Mouse (Mus musculus): ENCODE data around the gene Ovgp1. TPM values are rescaled to one million over a fixed set of nuclear protein-coding genes. Genes with fewer than 3 reads are reported as not detected.

The Ovgp1 gene
- polyA plus RNA-seq, 1 experiment = 5.7 TPM

DNA sequence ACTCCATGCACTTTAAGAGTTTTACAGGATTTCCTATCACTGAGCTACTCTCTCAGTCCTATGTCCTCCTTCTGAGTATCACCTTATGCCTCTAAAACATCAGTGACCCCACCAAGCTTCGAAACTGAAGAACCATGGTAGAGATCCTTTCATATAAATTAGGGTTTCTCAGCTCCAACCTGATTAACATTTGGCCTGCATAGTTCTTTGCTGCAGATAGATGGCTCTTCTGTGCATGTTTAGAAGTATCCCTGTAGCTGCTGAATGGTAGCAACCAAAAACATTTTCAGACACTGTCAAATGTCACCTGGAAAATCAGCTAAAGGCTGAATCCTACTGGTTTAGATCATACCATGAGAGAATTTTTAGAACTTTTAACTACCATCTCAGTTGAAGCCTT lies 16.3 kb upstream of the Ovgp1 start:
- Histone ChIP-seq H3K36me3 (ENCODE audit: control insufficient read depth, insufficient read depth, low read length, poor library complexity, severe bottlenecking) (peaks cover 48% of the 10 kb centered on the region), H3K4me1 (ENCODE audit: control insufficient read depth, insufficient read depth, low read length) (no peaks in the 10 kb centered on the region), H3K4me3 (ENCODE audit: low read depth, low read length) (no peak overlapping the region), H3K27me3 (ENCODE audit: control insufficient read depth, insufficient read depth, low read length, poor library complexity, severe bottlenecking) (no peaks in the 10 kb centered on the region), H3K9me3 (replicated peaks; ENCODE audit: control insufficient read depth, insufficient read depth, low read length, poor library complexity, severe bottlenecking) (no peaks in the 10 kb centered on the region), H3K9ac (ENCODE audit: low read depth, poor library complexity, severe bottlenecking) (peak overlapping the region; percentile 88; the same call in 1 of the 2 replicates), H3K27ac (ENCODE audit: insufficient read depth, low read length) (no peak overlapping the region)
- TF ChIP-seq POLR2A (IDR thresholded peaks at IDR 0.05; ENCODE audit: insufficient read depth, low read length) (no peak), EP300 (IDR thresholded peaks at IDR 0.05; ENCODE audit: insufficient read depth, low read depth, low read length) (no peak), CTCF (IDR thresholded peaks at IDR 0.05; ENCODE audit: low read depth, low read length) (no peak)

DNA sequence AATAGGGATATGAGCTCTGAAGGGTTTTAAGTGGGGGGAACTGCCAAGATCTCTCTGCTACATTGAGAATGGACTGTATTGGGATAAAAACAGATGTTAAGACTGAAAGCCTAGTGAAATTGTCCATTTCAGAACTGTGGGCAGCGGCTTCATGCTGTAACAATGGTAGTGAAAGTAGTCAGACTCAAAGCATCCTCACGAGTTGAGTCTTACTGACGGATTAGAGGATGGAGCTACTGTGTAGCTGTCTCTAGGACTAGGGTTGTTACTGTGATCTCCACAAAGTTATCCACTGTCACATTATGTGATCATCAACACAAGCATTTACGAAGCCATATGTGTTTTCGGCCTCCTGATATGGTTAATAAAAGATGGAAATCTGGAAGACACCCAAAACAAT lies 15.3 kb upstream of the Ovgp1 start:
- no peaks in the 10 kb centered on the region for H3K27me3 ChIP-seq (ENCODE audit: control insufficient read depth, insufficient read depth, low read length, poor library complexity, severe bottlenecking)
- no peak overlapping the region for H3K27ac ChIP-seq (ENCODE audit: insufficient read depth, low read length)
- H3K4me3 ChIP-seq (ENCODE audit: low read depth, low read length) = peak overlapping the region; percentile 89
- TF ChIP-seq CTCF (IDR thresholded peaks at IDR 0.05; ENCODE audit: low read depth, low read length) (no peak), EP300 (IDR thresholded peaks at IDR 0.05; ENCODE audit: insufficient read depth, low read depth, low read length) (no peak), POLR2A (IDR thresholded peaks at IDR 0.05; ENCODE audit: insufficient read depth, low read length) (no peak)
- peaks cover 51% of the 10 kb centered on the region for H3K36me3 ChIP-seq (ENCODE audit: control insufficient read depth, insufficient read depth, low read length, poor library complexity, severe bottlenecking)
- H3K9me3 ChIP-seq (replicated peaks; ENCODE audit: control insufficient read depth, insufficient read depth, low read length, poor library complexity, severe bottlenecking) = no peaks in the 10 kb centered on the region
- peak overlapping the region; percentile 88 for H3K9ac ChIP-seq (ENCODE audit: low read depth, poor library complexity, severe bottlenecking)
- no peaks in the 10 kb centered on the region for H3K4me1 ChIP-seq (ENCODE audit: control insufficient read depth, insufficient read depth, low read length)

DNA sequence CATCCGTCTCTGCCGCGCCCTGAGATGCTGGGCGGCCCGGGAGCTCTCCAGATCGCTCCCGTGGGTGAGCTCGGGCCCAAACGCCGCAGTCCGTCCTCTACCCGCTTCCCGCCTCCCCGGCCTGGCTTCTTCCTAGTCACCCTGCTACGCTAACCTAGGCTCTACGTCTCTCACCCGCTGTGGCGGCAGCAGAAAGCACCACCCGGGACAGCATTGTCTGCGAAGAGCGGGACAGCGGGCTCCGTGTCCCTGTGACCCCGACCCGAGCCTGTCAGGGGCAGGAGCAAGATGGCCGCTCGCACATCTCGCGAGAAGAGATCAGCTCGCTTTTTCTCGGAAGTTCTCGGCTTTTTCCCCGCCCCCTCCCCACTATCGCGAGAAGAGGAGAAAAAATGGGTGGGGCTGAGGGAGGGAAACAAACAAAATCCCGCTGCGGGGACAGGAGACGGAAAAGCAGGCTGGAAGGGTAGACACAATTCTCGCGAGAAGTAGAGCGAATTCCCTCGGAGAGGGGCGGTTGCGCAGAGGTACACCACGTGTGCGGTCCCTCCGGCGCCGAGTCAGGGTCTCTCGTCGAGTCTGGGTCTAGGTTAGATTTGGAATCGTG lies 14.4 kb upstream of the Ovgp1 start, which contains the start of gene Wdr77:
TSS of gene Wdr77 (plus strand) at position 396 of the 607 bp plus-strand sequence.
- H3K4me1 ChIP-seq (ENCODE audit: control insufficient read depth, insufficient read depth, low read length) = no peaks in the 10 kb centered on the region
- H3K27ac ChIP-seq (ENCODE audit: insufficient read depth, low read length) = peak within 1 kb of the TSS; percentile 32; the same call in 1 of the 2 replicates
- H3K9me3 ChIP-seq (replicated peaks; ENCODE audit: control insufficient read depth, insufficient read depth, low read length, poor library complexity, severe bottlenecking) = no peaks in the 10 kb centered on the region
- no peaks in the 10 kb centered on the region for H3K27me3 ChIP-seq (ENCODE audit: control insufficient read depth, insufficient read depth, low read length, poor library complexity, severe bottlenecking)
- H3K4me3 ChIP-seq (ENCODE audit: low read depth, low read length) = peak within 1 kb of the TSS; percentile 89
- peak; percentile 66 for TF ChIP-seq POLR2A (IDR thresholded peaks at IDR 0.05; ENCODE audit: insufficient read depth, low read length)
- no peak for TF ChIP-seq CTCF (IDR thresholded peaks at IDR 0.05; ENCODE audit: low read depth, low read length)
- H3K36me3 ChIP-seq (ENCODE audit: control insufficient read depth, insufficient read depth, low read length, poor library complexity, severe bottlenecking) = peaks cover 54% of the 10 kb centered on the region
- peak within 1 kb of the TSS; percentile 92 for H3K9ac ChIP-seq (ENCODE audit: low read depth, poor library complexity, severe bottlenecking)

DNA sequence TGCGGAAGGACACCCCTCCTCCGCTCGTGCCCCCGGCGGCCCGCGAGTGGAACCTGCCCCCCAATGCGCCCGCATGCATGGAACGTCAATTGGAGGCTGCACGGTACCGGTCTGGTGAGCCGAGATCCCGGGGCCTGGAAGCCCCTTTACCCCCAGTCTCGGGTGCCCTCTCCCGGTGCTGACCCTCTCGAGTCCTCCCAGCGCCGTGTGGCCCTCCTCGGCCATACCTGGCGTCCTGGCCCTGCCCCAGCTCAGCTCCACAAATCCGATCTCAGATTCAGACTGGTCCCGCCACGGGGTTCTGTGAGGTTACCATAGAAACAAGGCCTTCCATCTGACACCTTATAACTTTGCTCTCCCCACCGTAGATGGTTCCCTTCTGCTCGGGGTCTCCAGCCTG lies 13.9 kb upstream of the Ovgp1 start:
- Histone ChIP-seq H3K4me1 (ENCODE audit: control insufficient read depth, insufficient read depth, low read length) (no peaks in the 10 kb centered on the region), H3K4me3 (ENCODE audit: low read depth, low read length) (peak overlapping the region; percentile 89), H3K27ac (ENCODE audit: insufficient read depth, low read length) (no peak overlapping the region), H3K27me3 (ENCODE audit: control insufficient read depth, insufficient read depth, low read length, poor library complexity, severe bottlenecking) (no peaks in the 10 kb centered on the region), H3K36me3 (ENCODE audit: control insufficient read depth, insufficient read depth, low read length, poor library complexity, severe bottlenecking) (peaks cover 56% of the 10 kb centered on the region), H3K9ac (ENCODE audit: low read depth, poor library complexity, severe bottlenecking) (peak overlapping the region; percentile 92), H3K9me3 (replicated peaks; ENCODE audit: control insufficient read depth, insufficient read depth, low read length, poor library complexity, severe bottlenecking) (no peaks in the 10 kb centered on the region)
- no peak for TF ChIP-seq CTCF (IDR thresholded peaks at IDR 0.05; ENCODE audit: low read depth, low read length)
- no peak for TF ChIP-seq POLR2A (IDR thresholded peaks at IDR 0.05; ENCODE audit: insufficient read depth, low read length)
- TF ChIP-seq EP300 (IDR thresholded peaks at IDR 0.05; ENCODE audit: insufficient read depth, low read depth, low read length) = no peak

GRCm38 (mm10) chr3:105959999-105960398 lies 13.5 kb upstream of the Ovgp1 start, which contains the start of gene Atp5f1:
Atp5f1 (minus strand) TSS chr3:105960099.
- peak within 1 kb of the TSS; percentile 92 for H3K9ac ChIP-seq (ENCODE audit: low read depth, poor library complexity, severe bottlenecking)
- no peaks in the 10 kb centered on the region for H3K4me1 ChIP-seq (ENCODE audit: control insufficient read depth, insufficient read depth, low read length)
- H3K27me3 ChIP-seq (ENCODE audit: control insufficient read depth, insufficient read depth, low read length, poor library complexity, severe bottlenecking) = no peaks in the 10 kb centered on the region
- TF ChIP-seq POLR2A (IDR thresholded peaks at IDR 0.05; ENCODE audit: insufficient read depth, low read length) (no peak), EP300 (IDR thresholded peaks at IDR 0.05; ENCODE audit: insufficient read depth, low read depth, low read length) (no peak), CTCF (IDR thresholded peaks at IDR 0.05; ENCODE audit: low read depth, low read length) (no peak)
- H3K27ac ChIP-seq (ENCODE audit: insufficient read depth, low read length) = no peak within 1 kb of the TSS; the same call in 1 of the 2 replicates
- H3K36me3 ChIP-seq (ENCODE audit: control insufficient read depth, insufficient read depth, low read length, poor library complexity, severe bottlenecking) = peaks cover 56% of the 10 kb centered on the region
- H3K4me3 ChIP-seq (ENCODE audit: low read depth, low read length) = peak within 1 kb of the TSS; percentile 89
- no peaks in the 10 kb centered on the region for H3K9me3 ChIP-seq (replicated peaks; ENCODE audit: control insufficient read depth, insufficient read depth, low read length, poor library complexity, severe bottlenecking)

DNA sequence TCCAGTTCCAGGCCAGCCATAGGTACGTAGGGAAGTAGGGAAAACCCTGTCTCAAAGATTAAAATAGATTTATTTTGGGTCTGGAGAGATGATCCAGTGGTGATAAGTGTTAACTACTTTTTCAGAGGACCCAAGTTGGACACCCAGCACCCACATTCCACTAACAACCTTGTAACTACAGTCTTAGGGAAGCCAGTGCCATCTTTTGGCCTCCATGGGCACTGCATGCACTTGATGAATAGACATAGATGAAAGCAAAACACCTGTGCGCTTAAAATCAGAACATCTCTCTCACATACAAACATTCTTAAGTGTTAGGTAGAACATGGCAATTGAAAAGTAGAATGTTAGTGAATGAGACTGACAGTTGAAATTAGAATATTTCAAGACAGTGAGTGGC lies 12.8 kb upstream of the Ovgp1 start:
- TF ChIP-seq POLR2A (IDR thresholded peaks at IDR 0.05; ENCODE audit: insufficient read depth, low read length) (no peak), CTCF (IDR thresholded peaks at IDR 0.05; ENCODE audit: low read depth, low read length) (no peak), EP300 (IDR thresholded peaks at IDR 0.05; ENCODE audit: insufficient read depth, low read depth, low read length) (no peak)
- Histone ChIP-seq H3K4me3 (ENCODE audit: low read depth, low read length) (peak overlapping the region; percentile 42), H3K4me1 (ENCODE audit: control insufficient read depth, insufficient read depth, low read length) (no peaks in the 10 kb centered on the region), H3K27me3 (ENCODE audit: control insufficient read depth, insufficient read depth, low read length, poor library complexity, severe bottlenecking) (no peaks in the 10 kb centered on the region), H3K9ac (ENCODE audit: low read depth, poor library complexity, severe bottlenecking) (peak overlapping the region; percentile 92), H3K36me3 (ENCODE audit: control insufficient read depth, insufficient read depth, low read length, poor library complexity, severe bottlenecking) (peaks cover 60% of the 10 kb centered on the region), H3K27ac (ENCODE audit: insufficient read depth, low read length) (no peak overlapping the region), H3K9me3 (replicated peaks; ENCODE audit: control insufficient read depth, insufficient read depth, low read length, poor library complexity, severe bottlenecking) (no peaks in the 10 kb centered on the region)

Data from ES-Bruce4 (cell line).